Mouse (Mus musculus) heart, embryonic 12.5 days (tissue): Measurements from ENCODE around the gene Fam155a. TPM values are rescaled to one million over a fixed set of nuclear protein-coding genes. Genes with fewer than 3 reads are reported as not detected.

Experiments
- ATAC-seq: fragments of 200-750 bp; cut with Nextera tagmentation; 2 replicates; pipeline ENCODE4 v1.8.0; 2017; ENCODE audit warnings: moderate TSS enrichment, moderate library complexity; ENCODE audit not compliant: insufficient number of reproducible peaks, low FRiP score
- H3K27ac ChIP-seq: fragments of 300-500 bp; sonication (generic); 2 replicates; pipeline ENCODE4 v1.5.1; 2016; ENCODE audit warnings: mild to moderate bottlenecking, moderate library complexity; ENCODE audit not compliant: poor library complexity, severe bottlenecking
- H3K27me3 ChIP-seq: fragments of 300-500 bp; sonication (generic); replicated peaks from 2 replicates; pipeline ENCODE4 v1.6.1; 2016; ENCODE audit warnings: mild to moderate bottlenecking, moderate library complexity
- H3K36me3 ChIP-seq: fragments of 300-500 bp; sonication (generic); 2 replicates; pipeline ENCODE4 v1.6.1; 2016; ENCODE audit warnings: mild to moderate bottlenecking, moderate library complexity
- H3K4me1 ChIP-seq: fragments of 300-500 bp; sonication (generic); replicated peaks from 2 replicates; pipeline ENCODE4 v1.6.1; 2016; ENCODE audit warnings: mild to moderate bottlenecking
- H3K4me2 ChIP-seq: fragments of 300-500 bp; sonication (generic); 2 replicates; pipeline ENCODE4 v1.6.1; 2016; ENCODE audit warnings: mild to moderate bottlenecking, moderate library complexity
- H3K4me3 ChIP-seq: fragments of 300-500 bp; sonication (generic); 2 replicates; pipeline ENCODE4 v1.5.1; 2016; ENCODE audit warnings: mild to moderate bottlenecking
- H3K9ac ChIP-seq: fragments of 300-500 bp; sonication (generic); 2 replicates; pipeline ENCODE4 v1.6.1; 2016; ENCODE audit warnings: mild to moderate bottlenecking, moderate library complexity
- H3K9me3 ChIP-seq: fragments of 300-500 bp; sonication (generic); replicated peaks from 2 replicates; pipeline ENCODE4 v1.6.1; 2016; ENCODE audit warnings: mild to moderate bottlenecking, moderate library complexity
- WGBS: fragments of 180-500 bp; shearing (Covaris S2); methylation state at CpG from one replicate; pipeline ENCODE4 v1.1.7; 2016; 5-methylcytosine and 5-hydroxymethylcytosine counted together
- polyA plus RNA-seq: library from polyadenylated mRNA; unstranded; fragments of >200 nt; fragmentation: Nextera tagmentation; extraction: Ambion mirVana; gene quantifications from 2 replicates; pipeline ENCODE4 v1.2.1, GENCODE M21; 2016

Gene Fam155a
- polyA plus RNA-seq, 1 experiment from 2014 or later: 0.18 TPM

- Histone ChIP-seq H3K9me3 (no peaks in the 10 kb centered on the region), H3K36me3 (no peaks in the 10 kb centered on the region), H3K9ac (no peak overlapping the region), H3K27me3 (no peaks in the 10 kb centered on the region), H3K4me1 (0 out of 2 replicates have a peak, but pooled peaks cover 4% of the 10 kb centered on the region), H3K4me3 (no peak overlapping the region), H3K27ac (no peak overlapping the region), H3K4me2 (no peak overlapping the region)
- ATAC-seq: no peak
- 40% methylated on average over 19 of the region's 19 CpGs for WGBS
These were observed 543.0 kb downstream of the Fam155a start for GRCm38 (mm10) chr8:9227779-9228464.

DNA sequence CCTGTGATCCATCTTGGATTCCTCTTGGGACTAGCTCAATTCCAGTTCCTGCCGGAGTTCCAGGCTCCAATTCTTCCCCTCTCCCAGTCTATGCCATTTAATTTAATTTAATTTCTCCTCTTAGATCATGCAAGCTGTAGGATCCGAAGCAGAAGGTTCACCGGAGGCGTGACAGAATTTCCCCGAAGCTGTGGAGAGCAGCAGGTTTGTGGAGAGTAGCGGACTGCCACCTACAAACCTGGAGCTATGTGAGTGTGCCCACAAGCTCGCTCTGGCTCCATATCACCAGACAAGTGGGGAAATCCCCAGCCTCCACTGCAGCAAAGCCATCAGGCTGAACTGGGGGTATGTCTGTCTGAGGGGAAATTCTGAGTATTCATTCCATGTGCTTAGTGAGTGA, 544.2 kb downstream of the Fam155a start:
- 77% methylated on average over 7 of the region's 7 CpGs for WGBS
- no peak overlapping the region for H3K4me2 ChIP-seq
- no peaks in the 10 kb centered on the region for H3K36me3 ChIP-seq
- H3K9me3 ChIP-seq: no peaks in the 10 kb centered on the region
- H3K27ac ChIP-seq: no peak overlapping the region
- H3K9ac ChIP-seq: no peak overlapping the region
- H3K27me3 ChIP-seq: no peaks in the 10 kb centered on the region
- H3K4me3 ChIP-seq: no peak overlapping the region
- H3K4me1 ChIP-seq: 0 out of 2 replicates have a peak, but pooled peaks cover 4% of the 10 kb centered on the region
- no peak for ATAC-seq

DNA sequence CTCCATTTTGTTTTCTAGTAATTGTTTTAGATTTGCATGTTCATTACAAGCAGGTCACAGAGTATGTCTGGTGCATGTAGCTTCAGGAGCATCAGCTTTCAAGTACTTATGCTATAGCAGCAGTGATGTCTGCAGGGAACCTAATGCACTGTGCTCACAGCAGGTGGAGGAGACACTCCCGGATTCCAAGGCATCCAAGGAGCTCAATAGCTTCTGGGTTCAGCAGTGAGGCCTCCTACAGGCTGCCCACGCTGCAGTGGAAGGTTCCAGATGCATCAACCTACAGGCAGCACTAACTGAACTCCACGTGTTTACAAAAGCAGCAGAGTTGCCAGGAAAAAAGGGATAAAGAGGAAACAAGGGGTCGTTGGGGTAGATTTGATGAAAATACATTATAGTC, 559.2 kb downstream of the Fam155a start:
- Histone ChIP-seq H3K27me3 (no peaks in the 10 kb centered on the region), H3K4me3 (no peak overlapping the region), H3K4me1 (no peaks in the 10 kb centered on the region), H3K9ac (no peak overlapping the region), H3K27ac (no peak overlapping the region), H3K4me2 (no peak overlapping the region), H3K9me3 (no peaks in the 10 kb centered on the region), H3K36me3 (no peaks in the 10 kb centered on the region)
- WGBS: 47% methylated on average over 4 of the region's 4 CpGs
- no peak for ATAC-seq

GRCm38 (mm10) chr8:9207505-9208051, 563.4 kb downstream of the Fam155a start:
- 83% methylated on average over 31 of the region's 31 CpGs for WGBS
- Histone ChIP-seq H3K27me3 (no peaks in the 10 kb centered on the region), H3K4me2 (no peak overlapping the region), H3K9ac (no peak overlapping the region), H3K9me3 (no peaks in the 10 kb centered on the region), H3K36me3 (no peaks in the 10 kb centered on the region), H3K4me1 (no peaks in the 10 kb centered on the region; the same call in 1 of the 2 replicates), H3K27ac (no peak overlapping the region), H3K4me3 (no peak overlapping the region)
- no peak for ATAC-seq

GRCm38 (mm10) chr8:9204345-9205067, 566.5 kb downstream of the Fam155a start:
- H3K9me3 ChIP-seq: no peaks in the 10 kb centered on the region
- H3K36me3 ChIP-seq: no peaks in the 10 kb centered on the region
- no peaks in the 10 kb centered on the region; the same call in 1 of the 2 replicates for H3K4me1 ChIP-seq
- no peak overlapping the region for H3K4me3 ChIP-seq
- WGBS: 61% methylated on average over 10 of the region's 10 CpGs
- no peak overlapping the region for H3K27ac ChIP-seq
- H3K27me3 ChIP-seq: no peaks in the 10 kb centered on the region
- no peak overlapping the region for H3K4me2 ChIP-seq
- no peak for ATAC-seq
- H3K9ac ChIP-seq: no peak overlapping the region

DNA sequence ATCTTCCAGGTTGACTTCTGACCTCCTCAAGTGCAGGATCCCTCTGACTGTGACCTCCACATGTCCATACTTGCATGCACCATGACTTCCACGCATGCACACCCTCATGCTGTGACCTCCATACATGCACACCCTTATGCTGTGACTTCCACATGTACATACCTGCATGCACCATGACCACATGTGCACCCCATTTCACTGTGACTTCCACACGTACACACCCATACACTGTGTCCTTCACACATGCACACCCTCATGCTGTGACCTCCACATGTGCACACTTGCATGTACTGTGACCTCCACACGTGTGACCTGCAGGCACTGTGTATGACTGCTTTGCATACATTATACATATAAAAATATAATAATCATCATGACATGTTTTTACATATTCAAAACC, 570.9 kb downstream of the Fam155a start:
- Histone ChIP-seq H3K4me1 (no peaks in the 10 kb centered on the region; the same call in 1 of the 2 replicates), H3K4me2 (no peak overlapping the region), H3K9ac (no peak overlapping the region), H3K27me3 (no peaks in the 10 kb centered on the region), H3K4me3 (no peak overlapping the region), H3K36me3 (no peaks in the 10 kb centered on the region), H3K27ac (no peak overlapping the region), H3K9me3 (no peaks in the 10 kb centered on the region)
- ATAC-seq: no peak; the same call in 1 of the 2 replicates
- WGBS: 78% methylated on average over 3 of the region's 3 CpGs

DNA sequence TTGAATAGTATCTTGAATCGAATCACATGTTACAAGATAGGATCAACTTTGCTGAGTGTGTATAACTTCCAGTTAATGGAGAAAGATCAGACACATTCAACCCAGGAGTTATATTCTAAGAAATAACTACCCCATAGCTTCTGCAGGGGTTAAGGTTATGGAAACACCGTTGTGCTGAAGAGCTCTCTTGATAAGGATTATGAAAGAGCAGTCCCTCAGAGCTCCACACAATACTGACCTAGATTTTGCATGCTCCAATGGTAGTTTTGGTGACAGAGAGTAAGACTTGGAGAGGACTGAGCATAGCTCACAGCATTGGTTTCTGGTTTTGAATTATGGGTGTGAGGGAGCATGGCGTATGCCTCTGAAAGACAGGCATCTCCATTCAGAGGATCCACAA, 579.3 kb downstream of the Fam155a start:
- Histone ChIP-seq H3K36me3 (no peaks in the 10 kb centered on the region), H3K9me3 (no peaks in the 10 kb centered on the region), H3K4me2 (no peak overlapping the region), H3K27me3 (no peaks in the 10 kb centered on the region), H3K27ac (no peak overlapping the region), H3K4me3 (no peak overlapping the region), H3K9ac (no peak overlapping the region), H3K4me1 (peaks cover 9% of the 10 kb centered on the region; the same call in 1 of the 2 replicates)
- WGBS: 65% methylated on average over 3 of the region's 3 CpGs
- ATAC-seq: no peak

DNA sequence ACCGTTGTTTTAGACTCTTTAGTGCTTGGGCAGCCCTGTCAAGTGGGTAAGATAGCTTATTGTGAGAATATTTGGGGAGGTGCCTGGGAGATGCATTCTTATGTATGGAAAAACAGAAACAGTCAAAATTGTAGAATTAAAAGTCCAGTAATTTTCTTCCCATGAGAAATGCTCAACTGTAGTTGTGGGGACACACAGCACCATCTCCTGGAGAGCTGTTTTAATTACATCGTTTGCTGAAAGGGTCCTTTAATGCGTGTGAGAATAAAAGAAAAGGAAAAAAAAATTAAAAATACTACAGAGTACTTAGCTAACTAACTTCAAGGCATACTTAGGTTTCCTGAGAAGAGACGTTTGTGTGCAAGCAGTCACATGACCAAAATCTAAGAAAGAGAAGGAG, 582.3 kb downstream of the Fam155a start:
- H3K4me1 ChIP-seq: peaks cover 9% of the 10 kb centered on the region; the same call in 1 of the 2 replicates
- no peak for ATAC-seq
- no peak overlapping the region for H3K27ac ChIP-seq
- no peak overlapping the region for H3K4me3 ChIP-seq
- H3K9ac ChIP-seq: no peak overlapping the region
- WGBS: 45% methylated on average over 4 of the region's 4 CpGs
- no peaks in the 10 kb centered on the region for H3K27me3 ChIP-seq
- H3K36me3 ChIP-seq: no peaks in the 10 kb centered on the region
- no peaks in the 10 kb centered on the region for H3K9me3 ChIP-seq
- no peak overlapping the region for H3K4me2 ChIP-seq

- Histone ChIP-seq H3K9me3 (no peaks in the 10 kb centered on the region), H3K27ac (no peak overlapping the region), H3K4me1 (no peaks in the 10 kb centered on the region), H3K36me3 (no peaks in the 10 kb centered on the region), H3K4me2 (no peak overlapping the region), H3K9ac (no peak overlapping the region), H3K27me3 (no peaks in the 10 kb centered on the region), H3K4me3 (no peak overlapping the region)
- no peak for ATAC-seq
- 34% methylated on average over 2 of the region's 2 CpGs for WGBS
These were observed 585.8 kb downstream of the Fam155a start for GRCm38 (mm10) chr8:9185200-9185599.

GRCm38 (mm10) chr8:9182461-9182860, 588.5 kb downstream of the Fam155a start:
- Histone ChIP-seq H3K4me1 (no peaks in the 10 kb centered on the region), H3K27me3 (no peaks in the 10 kb centered on the region), H3K4me3 (no peak overlapping the region), H3K9ac (no peak overlapping the region), H3K4me2 (no peak overlapping the region), H3K9me3 (no peaks in the 10 kb centered on the region), H3K36me3 (no peaks in the 10 kb centered on the region), H3K27ac (no peak overlapping the region)
- WGBS: 89% methylated on average over 7 of the region's 7 CpGs
- no peak for ATAC-seq

DNA sequence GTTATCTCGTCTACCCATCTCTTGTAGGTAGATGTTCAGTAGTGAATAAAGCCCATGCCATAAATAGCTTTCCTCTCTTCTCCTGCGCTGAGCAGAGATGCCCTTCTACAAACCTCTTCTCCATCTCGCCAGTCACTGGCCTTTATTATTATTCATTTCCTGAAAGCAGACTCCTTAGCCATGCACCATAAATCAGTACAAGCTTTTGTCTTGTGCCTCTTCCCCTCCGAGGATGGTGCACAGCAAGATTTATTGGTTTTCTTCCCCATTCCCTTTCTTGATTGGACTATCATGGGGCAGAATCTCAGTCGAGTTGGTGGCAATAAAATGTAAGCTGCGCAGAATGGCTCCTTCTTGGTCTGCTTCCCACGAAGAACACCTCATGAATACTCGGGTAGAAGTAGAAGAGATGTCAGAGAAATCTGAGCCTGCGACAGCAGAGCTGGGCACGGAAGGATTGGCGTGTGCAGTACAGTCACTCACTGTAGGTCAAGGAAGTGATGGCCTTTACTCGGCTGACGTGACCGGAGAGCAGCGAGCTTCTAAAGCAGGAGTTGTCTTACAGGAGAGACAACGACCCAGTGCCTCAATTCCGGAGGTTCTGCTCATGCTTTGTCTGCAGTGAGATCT, 590.2 kb downstream of the Fam155a start:
- Histone ChIP-seq H3K4me2 (no peak overlapping the region), H3K9me3 (no peaks in the 10 kb centered on the region), H3K4me3 (no peak overlapping the region), H3K9ac (no peak overlapping the region), H3K36me3 (no peaks in the 10 kb centered on the region), H3K4me1 (no peaks in the 10 kb centered on the region), H3K27me3 (0 out of 2 replicates have a peak, but pooled peaks cover 3% of the 10 kb centered on the region), H3K27ac (no peak overlapping the region)
- no peak for ATAC-seq
- 84% methylated on average over 17 of the region's 17 CpGs for WGBS
